Mouse (Mus musculus): ENCODE results near the gene Acad11. TPM values are rescaled to one million over a fixed set of nuclear protein-coding genes. Genes with fewer than 3 reads are reported as not detected.

Gene Acad11
- polyA plus RNA-seq, 1 experiment from 2014 or later: 9.4 TPM

- WGBS: under 1% methylated on average over 57 of the region's 59 CpGs
- Histone ChIP-seq H3K9me3 (ENCODE audit: low read depth, low read length) (no peaks in the 10 kb centered on the region), H3K4me2 (peak within 1 kb of the TSS; percentile 90), H3K36me3 (ENCODE audit: insufficient read depth) (peaks cover 27% of the 10 kb centered on the region), H3K27me3 (ENCODE audit: insufficient read depth, low read length) (no peaks in the 10 kb centered on the region), H3K4me3 (ENCODE audit: low read depth, low read length) (peak within 1 kb of the TSS; percentile 99), H3K4me1 (ENCODE audit: insufficient read depth) (peaks cover 6% of the 10 kb centered on the region; the same call in 1 of the 2 replicates), H3K27ac (ENCODE audit: low read depth) (peak within 1 kb of the TSS; percentile 52; the same call in 1 of the 2 replicates), H3K9ac (peak within 1 kb of the TSS; percentile 74)
- DNase-seq (peak; percentile 86), ATAC-seq (ENCODE audit: insufficient read depth) (peak; percentile 68)
- TF ChIP-seq CTCF (IDR thresholded peaks at IDR 0.05; ENCODE audit: low read depth): no peak
Observed at GRCm38 (mm10) chr9:104062430-104063243, 540 bp upstream of the Acad11 start, which contains the start of gene Uba5. Uba5 (minus strand) TSS chr9:104063134.

- WGBS: 31% methylated on average over 1 of the region's 1 CpGs
- H3K4me3 ChIP-seq (ENCODE audit: low read depth, low read length): no peak overlapping the region; the same call in 1 of the 2 replicates
- DNase-seq: no peak
- peaks cover 15% of the 10 kb centered on the region for H3K36me3 ChIP-seq (ENCODE audit: insufficient read depth)
- no peak overlapping the region for H3K9ac ChIP-seq
- ATAC-seq (ENCODE audit: insufficient read depth): no peak
- no peak overlapping the region for H3K4me2 ChIP-seq
- H3K27me3 ChIP-seq (ENCODE audit: insufficient read depth, low read length): no peaks in the 10 kb centered on the region
- no peak overlapping the region for H3K27ac ChIP-seq (ENCODE audit: low read depth)
- peaks cover 6% of the 10 kb centered on the region; the same call in 1 of the 2 replicates for H3K4me1 ChIP-seq (ENCODE audit: insufficient read depth)
- H3K9me3 ChIP-seq (ENCODE audit: low read depth, low read length): no peaks in the 10 kb centered on the region
- TF ChIP-seq CTCF (IDR thresholded peaks at IDR 0.05; ENCODE audit: low read depth): no peak
Observed at GRCm38 (mm10) chr9:104064571-104064970, 1.4 kb downstream of the Acad11 start.

- Histone ChIP-seq H3K27ac (ENCODE audit: low read depth) (no peak overlapping the region), H3K9ac (no peak overlapping the region), H3K27me3 (ENCODE audit: insufficient read depth, low read length) (no peaks in the 10 kb centered on the region), H3K4me2 (no peak overlapping the region), H3K9me3 (ENCODE audit: low read depth, low read length) (no peaks in the 10 kb centered on the region), H3K4me1 (ENCODE audit: insufficient read depth) (no peaks in the 10 kb centered on the region), H3K36me3 (ENCODE audit: insufficient read depth) (no peaks in the 10 kb centered on the region), H3K4me3 (ENCODE audit: low read depth, low read length) (no peak overlapping the region)
- 73% methylated on average over 4 of the region's 4 CpGs for WGBS
- ATAC-seq (ENCODE audit: insufficient read depth) (no peak), DNase-seq (no peak)
- TF ChIP-seq CTCF (IDR thresholded peaks at IDR 0.05; ENCODE audit: low read depth): no peak
Observed at GRCm38 (mm10) chr9:104070241-104070640, 7.1 kb downstream of the Acad11 start.

GRCm38 (mm10) chr9:104070863-104071604, 7.9 kb downstream of the Acad11 start:
- H3K9ac ChIP-seq: no peak overlapping the region
- no peak overlapping the region for H3K27ac ChIP-seq (ENCODE audit: low read depth)
- no peaks in the 10 kb centered on the region for H3K4me1 ChIP-seq (ENCODE audit: insufficient read depth)
- TF ChIP-seq CTCF (IDR thresholded peaks at IDR 0.05; ENCODE audit: low read depth): no peak
- DNase-seq (no peak), ATAC-seq (ENCODE audit: insufficient read depth) (no peak)
- 66% methylated on average over 8 of the region's 8 CpGs for WGBS
- H3K4me3 ChIP-seq (ENCODE audit: low read depth, low read length): no peak overlapping the region
- no peaks in the 10 kb centered on the region for H3K36me3 ChIP-seq (ENCODE audit: insufficient read depth)
- no peak overlapping the region for H3K4me2 ChIP-seq
- H3K27me3 ChIP-seq (ENCODE audit: insufficient read depth, low read length): no peaks in the 10 kb centered on the region
- H3K9me3 ChIP-seq (ENCODE audit: low read depth, low read length): no peaks in the 10 kb centered on the region

GRCm38 (mm10) chr9:104075808-104076207, 12.6 kb downstream of the Acad11 start:
- TF ChIP-seq CTCF (IDR thresholded peaks at IDR 0.05; ENCODE audit: low read depth): peak; percentile 59
- Histone ChIP-seq H3K4me3 (ENCODE audit: low read depth, low read length) (no peak overlapping the region), H3K36me3 (ENCODE audit: insufficient read depth) (no peaks in the 10 kb centered on the region), H3K27me3 (ENCODE audit: insufficient read depth, low read length) (no peaks in the 10 kb centered on the region), H3K4me1 (ENCODE audit: insufficient read depth) (no peaks in the 10 kb centered on the region), H3K9me3 (ENCODE audit: low read depth, low read length) (no peaks in the 10 kb centered on the region), H3K9ac (no peak overlapping the region), H3K4me2 (no peak overlapping the region), H3K27ac (ENCODE audit: low read depth) (no peak overlapping the region)
- WGBS: 69% methylated on average over 2 of the region's 2 CpGs
- ATAC-seq (ENCODE audit: insufficient read depth): no peak
- DNase-seq: peak; percentile 57

- DNase-seq (no peak), ATAC-seq (ENCODE audit: insufficient read depth) (no peak)
- no peaks in the 10 kb centered on the region for H3K27me3 ChIP-seq (ENCODE audit: insufficient read depth, low read length)
- no peak overlapping the region for H3K4me3 ChIP-seq (ENCODE audit: low read depth, low read length)
- 95% methylated on average over 1 of the region's 1 CpGs for WGBS
- H3K9me3 ChIP-seq (ENCODE audit: low read depth, low read length): no peaks in the 10 kb centered on the region
- TF ChIP-seq CTCF (IDR thresholded peaks at IDR 0.05; ENCODE audit: low read depth): no peak
- H3K9ac ChIP-seq: no peak overlapping the region
- no peak overlapping the region for H3K27ac ChIP-seq (ENCODE audit: low read depth)
- H3K36me3 ChIP-seq (ENCODE audit: insufficient read depth): no peaks in the 10 kb centered on the region
- no peaks in the 10 kb centered on the region for H3K4me1 ChIP-seq (ENCODE audit: insufficient read depth)
- no peak overlapping the region for H3K4me2 ChIP-seq
Observed at GRCm38 (mm10) chr9:104078780-104079179, 15.6 kb downstream of the Acad11 start.

GRCm38 (mm10) chr9:104079379-104079778, 16.2 kb downstream of the Acad11 start:
- no peaks in the 10 kb centered on the region for H3K27me3 ChIP-seq (ENCODE audit: insufficient read depth, low read length)
- H3K4me2 ChIP-seq: no peak overlapping the region
- no peaks in the 10 kb centered on the region for H3K9me3 ChIP-seq (ENCODE audit: low read depth, low read length)
- peak; percentile 67 for TF ChIP-seq CTCF (IDR thresholded peaks at IDR 0.05; ENCODE audit: low read depth)
- no peak overlapping the region for H3K9ac ChIP-seq
- H3K4me3 ChIP-seq (ENCODE audit: low read depth, low read length): no peak overlapping the region
- WGBS: 37% methylated on average over 5 of the region's 5 CpGs
- ATAC-seq (ENCODE audit: insufficient read depth): no peak
- DNase-seq: peak; percentile 76
- no peaks in the 10 kb centered on the region for H3K36me3 ChIP-seq (ENCODE audit: insufficient read depth)
- no peaks in the 10 kb centered on the region for H3K4me1 ChIP-seq (ENCODE audit: insufficient read depth)
- H3K27ac ChIP-seq (ENCODE audit: low read depth): no peak overlapping the region

Data from lung, embryonic 14.5 days (tissue).